Mouse (Mus musculus) kidney, adult 2 months (tissue): ENCODE measurements around the gene Avpi1.

Experiments
- CTCF ChIP-seq: fragments of 200-500 bp; conservative IDR thresholded peaks from 2 replicates; pipeline ENCODE4 v1.5.1; 2011; ENCODE audit warnings: low read depth, mild to moderate bottlenecking, control low read depth, low read length, moderate library complexity, mixed read lengths; ENCODE audit not compliant: insufficient read depth, insufficient read length
- POLR2A ChIP-seq: fragments of 200-500 bp; IDR thresholded peaks from one replicate; pipeline ENCODE4 v1.6.1; 2011; ENCODE audit warnings: low read depth, low read length, control low read depth

- TF ChIP-seq POLR2A = no peak
- TF ChIP-seq CTCF = no peak
Measured at GRCm38 (mm10) chr19:42137167-42137672, 8.4 kb upstream of the Avpi1 start.
